Mouse (Mus musculus): ENCODE results near the gene Palld. TPM values are rescaled to one million over a fixed set of nuclear protein-coding genes. Genes with fewer than 3 reads are reported as not detected.

The Palld gene
- polyA plus RNA-seq, 1 experiment from 2014 or later: 71.1 TPM

DNA sequence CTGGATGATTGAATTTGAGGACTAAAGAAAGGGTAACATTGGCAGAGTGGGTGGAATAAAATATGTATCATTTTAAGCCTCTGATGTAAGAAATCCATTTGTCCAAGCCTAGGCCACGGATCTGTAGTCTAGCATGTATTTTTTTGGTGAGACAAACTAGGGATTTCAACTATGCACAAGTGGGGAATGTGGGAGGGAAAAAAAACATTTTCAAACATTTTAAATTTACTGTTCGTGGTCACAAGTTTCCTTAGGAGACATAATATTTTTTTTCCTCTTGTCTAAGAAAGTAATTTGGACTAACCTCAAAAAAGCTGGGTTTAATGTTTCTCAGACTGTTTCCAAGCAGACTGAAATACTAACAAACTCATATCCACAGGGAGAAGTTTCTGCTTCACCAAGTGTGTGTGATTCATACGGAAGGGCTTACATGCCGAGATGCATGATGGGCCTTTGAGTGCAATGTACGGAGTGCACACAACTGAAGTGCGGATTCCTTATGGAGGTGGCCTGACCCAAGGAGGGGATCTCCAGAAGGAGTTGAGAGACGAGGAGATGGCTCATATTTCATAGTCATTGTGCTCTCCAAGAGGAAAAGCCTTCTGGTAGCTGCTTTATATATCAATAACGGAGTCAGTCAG lies 256.2 kb downstream of the Palld start:
- H3K27ac ChIP-seq: no peak overlapping the region
- no peak for DNase-seq (ENCODE audit: low spot score)
- no peaks in the 10 kb centered on the region for H3K36me3 ChIP-seq
- no peaks in the 10 kb centered on the region for H3K4me1 ChIP-seq
- 90% methylated on average over 8 of the region's 8 CpGs for WGBS
- no peak overlapping the region for H3K4me3 ChIP-seq
- no peaks in the 10 kb centered on the region for H3K9me3 ChIP-seq (replicated peaks)
- no peaks in the 10 kb centered on the region for H3K27me3 ChIP-seq (ENCODE audit: low read depth, poor library complexity, severe bottlenecking)

DNA sequence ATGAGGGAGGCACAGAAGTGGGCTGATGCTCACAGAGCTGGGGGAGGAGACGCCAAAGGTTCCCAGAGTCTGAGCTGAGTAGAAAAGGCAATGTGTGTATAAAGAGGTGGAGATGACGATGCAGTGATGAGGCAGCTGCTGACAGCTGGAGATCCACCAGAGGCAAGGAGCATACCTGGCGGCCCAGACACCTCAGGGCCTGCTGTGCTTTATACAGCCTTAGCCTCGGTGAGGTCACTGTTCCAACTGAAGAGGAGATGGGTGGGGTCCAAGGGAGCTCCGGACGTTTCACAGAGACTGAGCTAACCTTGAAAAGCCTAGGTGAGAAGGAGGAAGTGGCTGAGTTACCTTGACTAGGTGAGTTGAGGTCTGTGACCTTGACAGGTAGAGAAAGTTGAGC lies 256.8 kb downstream of the Palld start:
- H3K27ac ChIP-seq: no peak overlapping the region
- H3K4me3 ChIP-seq: no peak overlapping the region
- no peaks in the 10 kb centered on the region for H3K4me1 ChIP-seq
- DNase-seq (ENCODE audit: low spot score): no peak
- H3K36me3 ChIP-seq: no peaks in the 10 kb centered on the region
- no peaks in the 10 kb centered on the region for H3K27me3 ChIP-seq (ENCODE audit: low read depth, poor library complexity, severe bottlenecking)
- no peaks in the 10 kb centered on the region for H3K9me3 ChIP-seq (replicated peaks)
- WGBS: 86% methylated on average over 6 of the region's 6 CpGs

DNA sequence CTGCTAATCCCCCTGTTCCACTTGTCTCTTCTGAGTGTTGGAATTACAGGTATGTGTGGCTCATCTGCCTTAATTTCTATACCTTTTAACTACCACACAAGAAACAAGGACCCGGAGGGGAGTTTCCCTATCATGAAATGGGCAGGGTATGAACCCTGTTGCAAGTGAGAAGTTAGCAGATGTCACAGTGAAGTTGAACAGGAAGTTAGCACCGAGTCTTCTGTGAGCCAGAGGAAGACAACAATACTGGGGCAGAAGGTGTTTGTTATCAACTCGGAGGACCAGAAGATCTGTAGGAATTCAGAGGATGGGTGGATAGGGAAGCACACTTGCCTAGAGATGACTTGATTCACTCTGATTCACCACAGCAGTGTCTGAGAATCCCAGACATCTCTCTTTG lies 259.3 kb downstream of the Palld start:
- WGBS: 83% methylated on average over 3 of the region's 3 CpGs
- no peaks in the 10 kb centered on the region for H3K27me3 ChIP-seq (ENCODE audit: low read depth, poor library complexity, severe bottlenecking)
- DNase-seq (ENCODE audit: low spot score): no peak
- peaks cover 6% of the 10 kb centered on the region for H3K4me1 ChIP-seq
- H3K27ac ChIP-seq: no peak overlapping the region
- H3K36me3 ChIP-seq: no peaks in the 10 kb centered on the region
- no peak overlapping the region for H3K4me3 ChIP-seq
- no peaks in the 10 kb centered on the region for H3K9me3 ChIP-seq (replicated peaks)

DNA sequence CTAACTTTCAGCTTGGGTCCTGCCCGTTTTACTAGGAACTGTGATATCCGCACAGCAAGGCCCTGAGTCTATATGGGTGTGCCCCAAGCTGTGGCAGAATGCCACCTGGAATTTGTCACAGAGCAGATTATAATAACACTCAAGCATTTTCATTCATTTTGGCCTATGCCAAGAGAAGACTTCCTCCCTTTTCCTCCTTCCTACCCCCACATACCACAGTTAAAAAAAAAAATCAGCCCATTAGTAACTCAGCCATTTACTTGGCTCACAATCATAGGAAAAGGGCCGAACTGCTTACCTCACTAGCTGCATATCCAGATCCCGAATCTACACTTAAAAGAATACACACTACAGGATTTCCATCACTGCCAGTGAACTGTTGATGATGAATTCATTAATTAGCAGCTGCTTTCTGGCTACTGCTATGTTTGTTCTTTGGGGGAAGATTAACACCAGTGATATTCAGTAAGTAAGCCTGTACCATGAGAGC lies 260.1 kb downstream of the Palld start:
- WGBS: 88% methylated on average over 4 of the region's 4 CpGs
- DNase-seq (ENCODE audit: low spot score): no peak
- Histone ChIP-seq H3K9me3 (replicated peaks) (no peaks in the 10 kb centered on the region), H3K27me3 (ENCODE audit: low read depth, poor library complexity, severe bottlenecking) (no peaks in the 10 kb centered on the region), H3K4me3 (no peak overlapping the region), H3K27ac (no peak overlapping the region), H3K4me1 (peaks cover 6% of the 10 kb centered on the region), H3K36me3 (no peaks in the 10 kb centered on the region)

DNA sequence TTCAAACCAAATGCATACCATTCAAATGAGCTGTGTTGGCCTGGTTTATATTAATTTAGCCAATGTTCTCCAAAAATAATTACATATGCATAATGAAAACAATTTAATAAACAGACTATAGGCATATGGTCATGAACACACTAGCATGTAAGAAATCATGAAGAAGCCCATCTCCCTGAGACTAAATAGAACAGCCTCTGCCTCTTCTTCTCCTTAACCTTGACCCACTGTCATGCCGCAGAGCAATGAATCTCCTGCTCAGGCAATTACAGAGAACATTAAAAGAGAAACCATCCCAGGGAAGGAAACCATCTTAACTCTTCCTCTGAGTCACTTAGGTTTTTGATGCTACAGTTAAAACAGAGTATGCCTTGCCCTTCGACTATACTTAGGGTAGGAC lies 262.9 kb downstream of the Palld start:
- H3K36me3 ChIP-seq: no peaks in the 10 kb centered on the region
- H3K27ac ChIP-seq: no peak overlapping the region
- WGBS: 83% methylated on average over 2 of the region's 2 CpGs
- no peak for DNase-seq (ENCODE audit: low spot score)
- H3K9me3 ChIP-seq (replicated peaks): no peaks in the 10 kb centered on the region
- H3K4me1 ChIP-seq: peaks cover 9% of the 10 kb centered on the region
- H3K27me3 ChIP-seq (ENCODE audit: low read depth, poor library complexity, severe bottlenecking): no peaks in the 10 kb centered on the region
- no peak overlapping the region for H3K4me3 ChIP-seq

DNA sequence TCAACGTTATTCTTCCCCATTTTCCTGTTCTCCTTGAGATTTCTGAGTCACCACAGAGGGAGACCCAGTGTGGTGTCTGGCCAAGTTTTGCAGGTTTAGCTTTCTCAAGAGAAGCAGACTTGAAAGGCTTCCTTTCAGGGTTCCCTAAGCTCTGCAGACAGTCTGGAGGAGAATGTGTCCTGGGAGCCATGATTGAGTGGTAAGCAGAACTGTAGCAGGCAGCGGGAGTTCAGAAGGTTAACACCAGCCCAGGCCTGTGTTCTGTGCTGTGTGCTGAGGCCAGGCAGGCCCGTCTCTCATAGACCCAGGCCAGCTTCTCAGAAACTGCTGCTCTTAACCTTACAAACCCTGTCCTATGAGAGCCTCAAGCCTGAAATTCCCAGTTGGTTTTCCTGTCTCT lies 263.5 kb downstream of the Palld start:
- Histone ChIP-seq H3K4me1 (peaks cover 9% of the 10 kb centered on the region), H3K27ac (peak overlapping the region; percentile 57; the same call in 1 of the 2 replicates), H3K9me3 (replicated peaks) (no peaks in the 10 kb centered on the region), H3K36me3 (no peaks in the 10 kb centered on the region), H3K27me3 (ENCODE audit: low read depth, poor library complexity, severe bottlenecking) (no peaks in the 10 kb centered on the region), H3K4me3 (no peak overlapping the region)
- peak; percentile 37 for DNase-seq (ENCODE audit: low spot score)
- WGBS: 34% methylated on average over 3 of the region's 3 CpGs

DNA sequence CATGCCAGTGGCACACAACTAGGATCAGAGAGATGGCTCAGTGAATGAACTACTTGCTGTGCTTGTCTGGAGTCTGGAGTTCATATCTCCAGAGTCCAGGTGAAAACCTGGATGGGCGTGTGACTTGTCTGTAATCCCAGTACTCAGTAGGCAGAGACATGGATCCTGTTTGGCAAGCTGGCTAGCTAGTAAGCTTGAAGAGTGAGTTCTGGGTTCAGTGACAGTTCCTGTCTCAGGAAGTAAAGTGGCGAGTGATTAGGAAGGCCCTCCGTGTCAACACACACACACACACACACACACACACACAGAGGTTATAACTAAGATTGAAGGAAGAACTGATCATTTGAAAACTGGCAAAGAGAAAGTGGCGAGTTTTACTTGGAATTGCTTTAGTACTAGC lies 264.8 kb downstream of the Palld start:
- DNase-seq (ENCODE audit: low spot score): no peak
- Histone ChIP-seq H3K36me3 (no peaks in the 10 kb centered on the region), H3K9me3 (replicated peaks) (no peaks in the 10 kb centered on the region), H3K4me3 (no peak overlapping the region), H3K27me3 (ENCODE audit: low read depth, poor library complexity, severe bottlenecking) (no peaks in the 10 kb centered on the region), H3K27ac (no peak overlapping the region), H3K4me1 (peaks cover 14% of the 10 kb centered on the region)
- WGBS: 85% methylated on average over 4 of the region's 4 CpGs

DNA sequence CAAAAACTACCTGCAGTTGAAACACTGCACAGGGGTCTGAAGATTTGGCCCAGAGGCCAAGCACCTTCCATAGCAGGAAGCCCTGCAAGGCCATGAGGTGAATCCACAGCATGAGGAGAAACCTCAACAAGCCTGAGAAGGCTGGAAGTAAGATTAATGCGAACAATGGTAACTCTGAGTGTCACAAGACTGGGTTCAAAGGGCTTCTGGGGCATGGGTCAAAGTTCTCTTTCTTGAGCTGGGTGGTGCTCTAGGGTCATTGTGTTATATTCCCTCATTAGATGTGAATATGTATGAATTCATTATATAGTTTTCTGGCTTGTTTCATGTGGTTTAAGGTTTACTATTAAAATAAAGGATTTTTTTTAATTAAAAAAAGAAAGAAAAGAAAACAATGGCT lies 267.7 kb downstream of the Palld start:
- Histone ChIP-seq H3K36me3 (no peaks in the 10 kb centered on the region), H3K4me1 (peaks cover 30% of the 10 kb centered on the region), H3K4me3 (no peak overlapping the region), H3K9me3 (replicated peaks) (no peaks in the 10 kb centered on the region), H3K27ac (no peak overlapping the region), H3K27me3 (ENCODE audit: low read depth, poor library complexity, severe bottlenecking) (no peaks in the 10 kb centered on the region)
- 72% methylated on average over 1 of the region's 1 CpGs for WGBS
- DNase-seq (ENCODE audit: low spot score): no peak

DNA sequence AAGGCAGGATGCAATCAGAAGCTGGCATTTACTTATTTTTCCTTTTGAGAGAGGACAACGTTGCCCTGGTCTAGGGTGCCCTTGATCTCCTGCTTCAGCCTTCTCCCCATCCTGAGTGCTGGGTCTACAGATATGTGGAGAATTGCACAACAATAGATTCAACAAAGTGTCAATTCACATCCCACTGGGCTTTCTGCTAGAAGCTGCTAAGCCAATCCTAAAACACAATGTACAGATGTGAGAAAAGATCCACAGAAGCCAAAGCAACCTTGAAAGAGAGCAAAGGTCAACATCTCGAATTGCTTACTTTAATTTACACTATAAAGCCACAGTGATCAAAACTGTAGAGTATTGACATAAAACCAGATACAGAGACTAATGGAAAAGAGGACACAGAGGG lies 270.2 kb downstream of the Palld start:
- Histone ChIP-seq H3K27me3 (ENCODE audit: low read depth, poor library complexity, severe bottlenecking) (no peaks in the 10 kb centered on the region), H3K4me1 (peaks cover 45% of the 10 kb centered on the region), H3K9me3 (replicated peaks) (no peaks in the 10 kb centered on the region), H3K27ac (no peak overlapping the region), H3K36me3 (no peaks in the 10 kb centered on the region), H3K4me3 (no peak overlapping the region)
- WGBS: 69% methylated on average over 2 of the region's 2 CpGs
- no peak for DNase-seq (ENCODE audit: low spot score)

DNA sequence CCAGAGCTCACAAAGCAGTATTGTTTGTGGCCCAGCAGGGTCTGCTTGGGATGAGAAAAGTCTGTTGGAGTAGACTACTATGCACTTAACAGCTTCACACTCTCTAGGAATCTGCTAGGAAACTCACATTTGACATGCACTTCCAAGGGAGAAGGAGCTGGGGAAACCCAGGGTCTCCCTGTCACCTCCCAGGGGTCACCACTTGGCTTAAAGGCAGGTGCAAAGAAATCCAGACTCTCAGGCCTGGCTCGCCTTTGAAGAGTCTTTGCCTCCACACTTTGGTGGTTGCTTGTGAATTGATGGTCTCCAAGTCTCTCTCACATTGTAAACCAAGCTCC lies 272.9 kb downstream of the Palld start:
- no peaks in the 10 kb centered on the region for H3K9me3 ChIP-seq (replicated peaks)
- H3K27ac ChIP-seq: peak overlapping the region; percentile 76
- H3K27me3 ChIP-seq (ENCODE audit: low read depth, poor library complexity, severe bottlenecking): no peaks in the 10 kb centered on the region
- H3K4me3 ChIP-seq: no peak overlapping the region
- 23% methylated on average over 1 of the region's 1 CpGs for WGBS
- H3K36me3 ChIP-seq: no peaks in the 10 kb centered on the region
- peak; percentile 38 for DNase-seq (ENCODE audit: low spot score)
- peaks cover 47% of the 10 kb centered on the region for H3K4me1 ChIP-seq

DNA sequence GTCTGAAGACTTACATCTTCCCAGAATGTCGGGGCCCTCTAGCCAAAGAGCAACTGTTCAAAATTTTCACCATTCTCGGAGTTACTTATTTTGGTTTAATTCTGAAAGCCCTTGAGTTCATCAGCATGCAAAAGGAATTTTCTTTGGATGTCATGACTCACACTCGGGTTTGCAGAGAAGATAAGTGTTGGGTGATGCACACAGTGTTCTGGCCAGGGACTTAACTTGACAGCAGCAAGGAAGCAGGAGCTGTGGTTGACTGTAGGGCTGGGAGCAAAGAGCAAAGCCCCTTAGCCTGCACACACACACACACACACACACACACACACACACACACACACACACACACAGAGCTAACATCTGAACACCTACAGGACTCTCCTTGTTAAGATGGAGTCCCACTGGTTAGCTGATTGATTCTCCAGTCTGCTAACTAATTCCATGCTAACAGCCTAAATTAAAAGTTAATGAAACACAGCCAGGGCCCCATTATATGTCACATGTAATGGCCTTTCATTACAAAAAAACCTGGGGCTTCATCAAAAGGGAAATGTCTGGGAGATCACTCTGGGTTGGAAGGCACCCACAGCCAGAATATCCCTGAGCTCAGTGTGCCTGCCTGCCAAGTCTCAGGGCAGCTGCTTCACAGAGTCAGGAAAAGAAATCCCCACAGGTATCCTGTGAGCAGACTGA lies 273.4 kb downstream of the Palld start:
- WGBS: 74% methylated on average over 3 of the region's 3 CpGs
- Histone ChIP-seq H3K9me3 (replicated peaks) (no peaks in the 10 kb centered on the region), H3K4me3 (no peak overlapping the region), H3K27me3 (ENCODE audit: low read depth, poor library complexity, severe bottlenecking) (no peaks in the 10 kb centered on the region), H3K4me1 (peaks cover 49% of the 10 kb centered on the region), H3K36me3 (no peaks in the 10 kb centered on the region), H3K27ac (peak overlapping the region; percentile 76)
- DNase-seq (ENCODE audit: low spot score): peak; percentile 59

DNA sequence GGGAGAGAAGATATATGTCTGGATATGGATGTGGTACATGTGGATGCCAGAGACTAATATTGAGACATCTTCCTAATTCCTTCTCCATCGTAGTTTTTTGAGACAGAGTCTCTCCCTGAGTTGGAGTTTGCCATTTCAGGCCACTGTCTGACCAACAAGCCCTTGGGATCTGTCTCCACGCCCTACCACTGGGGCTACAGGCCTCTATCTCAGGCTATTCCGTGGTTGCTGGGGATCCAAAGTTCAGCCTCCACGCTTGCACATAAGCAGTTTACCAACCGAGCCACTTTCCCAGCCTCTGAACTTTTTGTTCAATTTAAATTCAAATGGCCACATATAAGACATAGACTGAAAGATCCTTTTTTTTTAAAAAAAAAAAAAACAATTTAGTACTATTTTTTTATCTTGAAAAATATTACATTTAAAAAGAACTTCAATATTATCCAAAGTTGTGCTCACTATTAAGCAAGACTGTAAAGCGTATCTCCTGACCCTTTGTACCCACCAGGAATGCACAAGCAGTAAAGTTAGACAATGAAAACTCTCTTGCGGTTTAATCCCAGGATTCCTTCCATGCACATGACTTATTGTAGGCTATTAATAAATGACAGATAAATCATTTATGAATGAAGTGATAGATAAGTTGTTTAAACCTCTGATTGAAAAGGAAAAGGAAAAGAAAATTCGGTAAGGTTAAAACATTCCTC lies 276.1 kb downstream of the Palld start:
- Histone ChIP-seq H3K9me3 (replicated peaks) (no peaks in the 10 kb centered on the region), H3K36me3 (no peaks in the 10 kb centered on the region), H3K27ac (no peak overlapping the region), H3K4me1 (peaks cover 55% of the 10 kb centered on the region), H3K27me3 (ENCODE audit: low read depth, poor library complexity, severe bottlenecking) (no peaks in the 10 kb centered on the region), H3K4me3 (no peak overlapping the region)
- WGBS: 92% methylated on average over 8 of the region's 8 CpGs
- no peak for DNase-seq (ENCODE audit: low spot score)

DNA sequence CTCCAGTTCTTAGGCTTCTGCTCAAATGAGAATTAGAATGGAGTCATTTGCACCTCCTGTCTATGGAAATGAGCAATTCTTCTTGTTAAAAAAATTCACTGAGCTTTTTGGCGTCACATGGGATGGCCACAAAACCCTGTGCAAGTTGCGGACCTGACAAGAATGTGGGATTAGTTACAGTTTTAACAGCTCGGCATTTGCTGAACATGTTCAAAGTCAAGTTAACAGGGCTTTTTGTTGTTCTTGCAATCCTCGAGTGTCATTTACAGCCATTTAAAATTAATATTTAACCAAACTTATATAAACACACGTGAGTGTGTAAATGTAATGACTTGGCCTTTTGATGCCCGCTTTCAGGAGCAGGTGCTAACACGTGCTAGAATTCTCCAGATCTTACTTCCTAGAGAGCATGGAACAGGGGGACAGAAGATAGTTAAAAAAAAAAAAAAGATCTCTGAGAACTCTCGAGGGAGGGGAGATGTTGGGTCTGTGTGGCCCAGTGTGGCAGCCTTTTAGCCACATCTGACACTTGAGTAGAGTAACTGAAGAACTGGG lies 276.8 kb downstream of the Palld start:
- no peaks in the 10 kb centered on the region for H3K36me3 ChIP-seq
- H3K27ac ChIP-seq: no peak overlapping the region
- no peak overlapping the region for H3K4me3 ChIP-seq
- H3K27me3 ChIP-seq (ENCODE audit: low read depth, poor library complexity, severe bottlenecking): no peaks in the 10 kb centered on the region
- DNase-seq (ENCODE audit: low spot score): no peak
- H3K9me3 ChIP-seq (replicated peaks): no peaks in the 10 kb centered on the region
- H3K4me1 ChIP-seq: peaks cover 56% of the 10 kb centered on the region
- 87% methylated on average over 8 of the region's 8 CpGs for WGBS
